Mouse (Mus musculus) heart, postnatal 10 days (tissue): Measurements from ENCODE around the gene Cachd1. TPM values are rescaled to one million over a fixed set of nuclear protein-coding genes. Genes with fewer than 3 reads are reported as not detected.

Experiments used
- DNase-seq, 2 experiments: peaks; one replicate each; pipeline ENCODE4 v3.0.0; 2021
- intact Hi-C: fragments of 180-260 bp; cut with DNase I; formaldehyde crosslinking; loops from one replicate; pipeline ENCODE4 v1.15.1; 2025
- total RNA-seq, 2 experiments: library from RNA; stranded (reverse); gene quantifications; 2 replicates each; pipeline ENCODE4 v1.2.3; 2021

Gene Cachd1
- total RNA-seq, 2 experiments from 2014 or later = 5.5 to 8.5 TPM

DNA sequence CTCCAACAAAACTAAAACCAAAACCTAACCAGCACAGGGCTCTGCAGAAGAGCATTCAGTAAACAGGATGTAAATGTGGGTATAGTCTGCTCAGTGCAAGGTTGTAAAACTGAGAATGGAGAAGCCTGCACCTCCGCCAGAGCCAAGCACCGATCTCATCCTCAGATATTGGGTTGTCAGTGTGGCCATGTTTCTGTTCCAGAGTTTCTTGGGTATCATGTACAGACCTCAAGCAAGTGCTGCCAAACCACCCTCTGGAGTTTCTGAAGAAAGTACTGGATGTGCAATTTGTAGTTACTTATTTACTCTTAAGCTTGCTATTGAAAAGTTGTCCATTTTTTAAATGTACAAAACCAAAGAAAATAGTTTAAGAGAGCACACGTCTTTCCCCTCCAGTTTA lies 6.4 kb downstream of the Cachd1 start:
- DNase-seq = no peak
- intact Hi-C loops = loop anchor here (10.0 kb wide), 1 partner anchor 512 kb away; no protein-coding TSS in a partner anchor

DNA sequence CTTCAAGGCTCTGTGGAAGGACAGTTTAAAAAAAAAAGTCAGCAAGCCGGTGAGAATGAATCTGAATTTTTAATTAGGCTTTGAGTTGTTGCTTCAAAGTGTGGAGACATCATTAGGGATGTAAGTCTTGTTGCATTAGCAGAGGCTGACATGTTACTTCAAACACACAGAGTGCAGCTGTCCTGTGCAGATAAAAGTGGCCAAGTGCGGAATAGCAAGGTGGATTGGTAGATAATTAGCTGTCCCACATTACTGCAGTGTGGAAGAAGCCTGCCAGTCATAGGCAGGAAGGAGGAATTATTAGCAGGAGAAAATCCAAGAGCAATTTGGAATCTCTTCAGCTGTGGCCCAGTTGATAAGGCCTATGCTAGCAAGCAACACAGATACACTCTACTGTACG lies 10.7 kb downstream of the Cachd1 start:
- DNase-seq = no peak
- intact Hi-C loops = loop anchor here (10.0 kb wide), 1 partner anchor 508 kb away; no protein-coding TSS in a partner anchor

DNA sequence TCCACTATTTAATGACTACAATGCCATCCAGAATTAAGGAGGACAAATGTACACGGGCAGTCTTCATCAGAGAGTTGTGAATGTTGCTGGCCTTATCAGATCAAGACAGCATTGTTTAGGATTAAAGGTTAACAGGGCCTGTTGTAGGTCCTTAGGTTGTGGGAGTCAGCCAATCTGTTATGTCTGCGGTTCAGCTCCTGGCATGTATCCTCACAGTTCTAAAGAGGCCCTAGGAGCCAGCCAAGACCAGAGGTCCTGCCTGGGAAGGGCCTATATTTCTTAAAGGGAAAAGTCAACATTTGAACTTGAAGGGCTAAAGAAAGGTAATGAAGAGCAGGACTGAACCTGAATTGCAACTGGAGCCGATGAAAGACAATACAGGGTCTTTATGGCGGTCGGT lies 13.7 kb downstream of the Cachd1 start:
- intact Hi-C loops = no loop called here
- DNase-seq = no peak

GRCm38 (mm10) chr4:100793147-100793546 lies 16.7 kb downstream of the Cachd1 start:
- intact Hi-C loops = no loop called here
- DNase-seq = no peak

GRCm38 (mm10) chr4:100795523-100795922 lies 19.0 kb downstream of the Cachd1 start:
- DNase-seq = no peak
- intact Hi-C loops = no loop called here

- intact Hi-C loops = no loop called here
- DNase-seq = peak; percentile 67 to 70
These were observed 24.4 kb downstream of the Cachd1 start for GRCm38 (mm10) chr4:100800730-100801442.

GRCm38 (mm10) chr4:100801443-100801786 lies 24.9 kb downstream of the Cachd1 start:
- no peak for DNase-seq
- intact Hi-C loops = no loop called here

DNA sequence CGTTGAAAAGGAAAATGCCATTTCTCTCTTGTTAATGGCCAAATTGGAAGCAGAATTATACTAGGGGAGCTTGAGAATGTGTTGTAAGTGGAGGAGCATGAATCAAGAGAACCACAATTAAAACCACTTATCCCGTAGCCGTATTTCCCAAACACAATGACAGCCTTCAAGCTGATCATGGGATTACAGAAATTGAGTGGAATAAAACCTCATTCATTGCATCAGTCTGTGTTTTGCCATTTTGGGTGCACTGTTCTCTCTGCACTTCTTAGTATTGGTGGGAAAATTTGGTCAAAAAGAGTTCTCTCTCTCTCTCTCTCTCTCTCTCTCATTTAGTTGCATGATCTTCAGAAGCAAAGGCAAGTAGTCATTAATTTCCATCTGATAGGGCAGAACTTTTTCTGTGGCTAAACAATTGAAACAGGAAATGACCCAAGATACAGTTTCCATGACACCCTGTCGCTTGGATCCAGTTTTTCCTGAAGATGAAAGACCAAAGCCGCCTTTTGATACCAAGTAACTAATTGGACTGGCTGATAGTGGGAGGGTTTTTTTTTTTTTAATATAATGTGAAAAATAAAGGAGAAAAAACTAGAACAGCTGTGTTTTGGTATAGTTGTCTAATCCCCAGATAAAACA lies 34.7 kb downstream of the Cachd1 start:
- intact Hi-C loops = no loop called here
- DNase-seq = no peak

GRCm38 (mm10) chr4:100811802-100812510 lies 35.5 kb downstream of the Cachd1 start:
- no peak for DNase-seq
- intact Hi-C loops = no loop called here

GRCm38 (mm10) chr4:100813767-100814461 lies 37.4 kb downstream of the Cachd1 start:
- no peak for DNase-seq
- intact Hi-C loops = no loop called here

DNA sequence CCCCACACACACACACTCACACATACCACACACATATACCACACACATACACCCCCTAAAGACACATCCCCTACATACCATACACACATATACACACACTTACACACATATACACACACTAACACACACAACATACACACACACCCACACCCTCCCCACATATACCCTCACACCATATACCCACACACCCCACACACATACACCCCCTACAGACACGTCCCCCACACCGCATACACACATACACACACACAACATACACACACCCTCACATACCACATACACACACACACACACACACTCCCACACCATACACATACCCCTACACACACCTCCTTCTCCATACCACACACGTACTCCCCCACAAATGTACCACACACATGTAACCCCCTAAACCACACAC lies 42.8 kb downstream of the Cachd1 start:
- intact Hi-C loops = no loop called here
- DNase-seq = no peak

GRCm38 (mm10) chr4:100822526-100822925 lies 46.1 kb downstream of the Cachd1 start:
- intact Hi-C loops = no loop called here
- no peak for DNase-seq

DNA sequence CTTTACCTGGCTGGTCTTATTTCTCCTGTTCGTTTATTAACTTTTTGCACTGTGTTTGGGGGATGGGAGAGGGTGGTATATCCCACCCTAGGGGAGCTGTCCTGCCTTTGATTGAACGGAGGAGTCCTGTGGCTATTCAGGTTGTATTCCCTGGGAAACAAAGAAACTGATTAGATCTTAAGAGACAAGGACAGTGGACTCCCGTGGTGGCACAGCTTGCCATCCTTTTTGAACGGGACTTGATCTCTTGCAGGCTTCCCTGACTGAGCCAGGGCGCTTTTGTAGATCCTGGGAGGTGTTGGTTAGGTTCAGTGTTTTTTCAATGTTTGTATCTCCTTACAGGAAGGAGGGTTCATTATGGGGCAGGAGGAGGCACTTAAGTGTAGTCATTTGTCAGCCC lies 50.9 kb downstream of the Cachd1 start:
- intact Hi-C loops = no loop called here
- no peak for DNase-seq

DNA sequence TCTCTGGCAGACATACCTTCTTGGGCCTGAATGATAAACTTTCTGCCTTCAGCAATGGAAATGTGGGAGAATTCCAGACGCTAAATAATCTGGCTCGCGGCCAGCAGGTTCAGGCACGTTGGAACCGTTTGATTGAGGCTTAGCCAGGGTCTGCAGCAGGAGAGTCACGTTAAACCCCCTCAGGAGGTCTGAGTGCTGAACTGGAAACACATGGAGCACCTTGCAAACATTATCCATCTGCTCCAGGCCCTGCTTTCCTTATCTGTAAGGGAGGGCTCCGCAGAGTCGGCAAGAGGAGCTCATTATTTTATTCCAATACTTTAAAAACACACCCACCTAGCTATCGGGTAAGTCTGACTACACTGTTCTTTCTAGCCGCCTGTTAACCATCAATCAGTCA lies 52.3 kb downstream of the Cachd1 start:
- intact Hi-C loops = no loop called here
- peak in 1 of 2 experiments; percentile 13 for DNase-seq

GRCm38 (mm10) chr4:100837205-100837604 lies 60.7 kb downstream of the Cachd1 start:
- DNase-seq = no peak
- intact Hi-C loops = no loop called here

GRCm38 (mm10) chr4:100842629-100843028 lies 66.2 kb downstream of the Cachd1 start:
- intact Hi-C loops = no loop called here

DNA sequence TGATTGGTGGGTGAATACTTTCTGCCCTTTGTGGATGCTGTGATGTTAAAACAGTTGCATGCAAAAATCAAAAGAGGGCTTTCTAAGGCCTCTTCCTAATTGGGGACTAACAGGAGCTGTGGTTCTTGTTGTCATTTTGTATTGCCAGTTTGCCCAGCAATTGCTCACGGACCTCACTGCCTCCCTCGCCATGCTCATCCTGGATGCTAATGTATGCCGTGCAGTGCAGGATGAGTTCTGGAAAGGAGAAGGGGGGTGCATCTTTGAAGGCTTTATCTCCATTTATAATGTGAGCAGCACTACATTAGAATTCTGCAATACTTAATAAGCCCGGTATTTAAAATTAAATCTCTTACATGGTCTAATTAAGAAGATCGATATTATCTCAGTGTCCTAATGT lies 66.6 kb downstream of the Cachd1 start:
- intact Hi-C loops = no loop called here
- no peak for DNase-seq

More at GRCm38 (mm10) chr4:100842629-100843028, 66.2 kb downstream of the Cachd1 start:
- no peak for DNase-seq

DNA sequence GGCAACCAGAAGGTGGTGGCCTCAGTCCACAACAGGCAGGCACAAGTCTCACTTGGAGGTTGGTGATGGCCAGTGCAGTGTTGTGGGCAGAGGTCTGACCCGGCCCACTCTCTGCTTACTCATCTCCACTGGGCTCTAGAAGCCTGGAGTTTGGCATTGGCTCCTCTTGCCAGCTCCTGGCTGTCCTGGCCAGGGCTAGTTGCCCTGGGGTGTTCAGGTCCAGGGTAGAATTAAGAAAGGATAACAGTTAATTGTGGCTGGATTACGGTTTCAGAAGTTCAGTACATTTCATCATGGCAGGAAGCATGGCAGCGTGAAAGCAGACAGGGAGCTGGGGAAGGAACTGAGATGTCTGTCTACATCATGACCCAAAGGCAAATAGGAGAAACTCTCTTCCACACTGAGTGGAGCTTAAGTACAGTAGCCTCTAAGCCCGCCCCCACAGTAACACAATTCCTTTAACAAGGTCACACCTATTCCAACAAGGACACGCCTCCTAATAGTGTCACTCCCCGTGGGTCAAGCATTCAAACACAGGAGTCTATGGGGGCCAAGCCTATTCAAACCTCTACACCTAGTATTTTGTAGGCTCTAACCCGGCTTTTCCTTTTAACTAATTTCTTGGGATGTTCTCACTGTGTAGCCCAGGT lies 74.5 kb downstream of the Cachd1 start:
- intact Hi-C loops = no loop called here
- DNase-seq = no peak

GRCm38 (mm10) chr4:100852448-100852847 lies 76.0 kb downstream of the Cachd1 start:
- intact Hi-C loops = no loop called here
- DNase-seq = no peak

GRCm38 (mm10) chr4:100853426-100853825 lies 77.0 kb downstream of the Cachd1 start:
- intact Hi-C loops = no loop called here
- DNase-seq = no peak

GRCm38 (mm10) chr4:100855373-100855772 lies 78.9 kb downstream of the Cachd1 start:
- intact Hi-C loops = no loop called here
- no peak for DNase-seq
